Mouse (Mus musculus) frontal cortex, postnatal 25 days (tissue): Measurements from ENCODE around the gene Hexdc.

Experiments used
- DNase-seq, 2 experiments: peaks; one replicate each; pipeline ENCODE4 v3.0.0; 2022; ENCODE audit warnings: low spot score in 2 of 2

The Hexdc gene

GRCm38 (mm10) chr11:121204161-121205006 is at the start of gene Hexdc, which contains the start of gene Ogfod3:
Hexdc (plus strand) TSS chr11:121204433.
Ogfod3 (minus strand) TSS chr11:121204711.
- peak; percentile 70 to 83 for DNase-seq

GRCm38 (mm10) chr11:121156411-121156891 is 47.8 kb upstream of the Hexdc start:
- no peak for DNase-seq

DNA sequence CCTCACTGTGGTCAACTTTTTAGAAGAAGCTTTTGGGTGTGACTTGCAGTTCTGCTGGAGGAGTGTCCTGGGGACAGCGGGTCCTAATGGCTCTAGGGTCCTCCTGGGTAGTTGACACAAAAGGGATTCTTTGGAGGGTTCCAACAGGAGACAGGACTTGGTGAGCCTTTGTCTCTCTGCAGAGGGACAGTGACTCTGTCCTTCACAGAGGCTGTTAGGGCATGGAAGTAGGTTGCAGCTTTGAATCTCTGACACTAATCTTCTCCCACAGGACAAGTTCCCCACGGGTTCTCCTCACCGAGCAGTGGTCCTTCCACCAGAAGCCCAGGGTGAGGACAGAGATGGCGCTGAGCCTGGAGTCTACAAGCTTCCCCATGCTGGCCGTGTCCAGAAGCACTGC is 44.3 kb upstream of the Hexdc start, which contains the start of gene Uts2r:
Gene Uts2r (plus strand): TSS at position 301 of the 400 bp plus-strand sequence.
- no peak for DNase-seq

DNA sequence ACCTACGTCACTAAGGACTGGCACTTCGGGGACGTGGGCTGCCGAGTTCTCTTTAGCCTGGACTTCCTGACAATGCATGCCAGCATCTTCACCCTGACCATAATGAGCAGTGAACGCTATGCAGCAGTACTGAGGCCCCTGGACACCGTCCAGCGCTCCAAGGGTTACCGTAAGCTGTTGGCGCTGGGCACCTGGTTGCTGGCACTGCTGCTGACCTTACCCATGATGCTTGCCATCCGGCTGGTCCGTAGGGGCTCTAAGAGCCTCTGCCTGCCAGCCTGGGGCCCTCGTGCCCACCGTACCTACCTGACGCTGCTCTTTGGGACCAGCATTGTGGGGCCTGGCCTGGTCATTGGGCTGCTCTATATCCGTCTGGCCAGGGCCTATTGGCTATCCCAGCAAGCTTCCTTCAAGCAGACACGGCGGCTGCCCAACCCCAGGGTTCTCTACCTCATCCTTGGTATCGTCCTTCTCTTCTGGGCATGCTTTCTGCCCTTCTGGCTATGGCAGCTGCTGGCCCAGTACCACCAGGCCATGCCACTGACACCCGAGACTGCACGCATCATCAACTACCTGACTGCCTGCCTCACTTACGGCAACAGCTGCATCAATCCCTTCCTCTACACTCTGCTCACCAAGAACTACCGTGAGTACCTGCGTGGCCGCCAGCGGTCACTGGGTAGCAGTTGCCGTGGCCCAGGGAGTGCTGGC is 43.4 kb upstream of the Hexdc start:
- no peak for DNase-seq

DNA sequence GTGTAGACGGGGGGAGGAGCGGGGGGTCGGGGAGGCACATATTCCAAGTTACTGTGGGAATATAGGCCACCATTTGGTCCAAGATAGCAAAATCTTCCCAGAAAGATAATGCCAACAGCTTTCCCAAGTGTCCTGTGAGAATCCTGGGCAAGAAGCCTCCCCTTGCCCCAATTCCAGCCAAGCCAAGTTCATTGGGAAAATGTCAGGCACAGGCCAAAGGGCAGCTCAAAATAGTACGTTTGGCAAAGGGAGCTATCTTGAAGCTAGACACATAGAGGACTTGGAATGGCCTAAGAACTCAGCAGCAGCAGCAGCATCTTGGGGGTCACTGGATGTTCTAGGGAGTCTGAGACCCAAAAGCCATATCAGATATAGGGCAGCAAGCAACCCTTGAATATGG is 40.5 kb upstream of the Hexdc start:
- no peak for DNase-seq

DNA sequence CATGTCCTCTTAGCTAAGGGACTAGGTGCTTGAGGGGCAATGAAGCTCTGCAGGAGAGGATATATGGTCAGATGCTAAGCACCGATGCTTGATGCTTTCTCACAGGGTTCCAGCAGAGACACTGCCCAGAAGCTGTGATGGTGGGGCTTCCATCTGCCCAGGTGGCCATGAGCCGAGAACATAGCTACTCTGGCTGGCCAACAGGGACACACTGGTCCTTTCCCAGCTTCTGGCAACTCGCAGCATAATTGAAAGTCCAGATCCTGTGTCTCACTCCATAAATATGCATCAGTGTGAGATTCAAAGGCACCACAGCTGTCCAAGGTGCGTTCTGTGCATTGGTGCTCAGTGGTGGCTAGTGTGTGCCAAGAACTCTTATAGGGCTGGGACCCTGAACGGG is 31.0 kb upstream of the Hexdc start:
- DNase-seq: no peak

DNA sequence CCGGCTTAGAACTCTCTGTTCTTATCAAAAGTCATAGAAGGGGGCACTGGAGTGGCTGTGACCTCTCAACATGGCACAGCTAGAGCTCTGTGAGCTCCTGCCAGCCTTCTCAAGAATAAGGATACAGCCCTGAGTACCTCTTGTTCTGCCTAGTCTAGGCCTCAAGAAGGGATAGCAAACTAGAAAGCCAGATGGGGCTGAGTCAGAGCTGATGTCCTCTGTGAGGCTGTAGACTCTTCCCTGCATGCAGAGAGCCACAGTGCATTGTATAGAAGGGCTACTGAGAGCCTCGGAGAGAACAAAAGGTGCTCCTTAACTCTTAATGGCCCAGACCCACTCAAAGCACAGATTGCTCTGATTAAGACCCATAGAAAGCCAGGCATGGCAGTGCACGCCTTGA is 30.0 kb upstream of the Hexdc start:
- DNase-seq: no peak

DNA sequence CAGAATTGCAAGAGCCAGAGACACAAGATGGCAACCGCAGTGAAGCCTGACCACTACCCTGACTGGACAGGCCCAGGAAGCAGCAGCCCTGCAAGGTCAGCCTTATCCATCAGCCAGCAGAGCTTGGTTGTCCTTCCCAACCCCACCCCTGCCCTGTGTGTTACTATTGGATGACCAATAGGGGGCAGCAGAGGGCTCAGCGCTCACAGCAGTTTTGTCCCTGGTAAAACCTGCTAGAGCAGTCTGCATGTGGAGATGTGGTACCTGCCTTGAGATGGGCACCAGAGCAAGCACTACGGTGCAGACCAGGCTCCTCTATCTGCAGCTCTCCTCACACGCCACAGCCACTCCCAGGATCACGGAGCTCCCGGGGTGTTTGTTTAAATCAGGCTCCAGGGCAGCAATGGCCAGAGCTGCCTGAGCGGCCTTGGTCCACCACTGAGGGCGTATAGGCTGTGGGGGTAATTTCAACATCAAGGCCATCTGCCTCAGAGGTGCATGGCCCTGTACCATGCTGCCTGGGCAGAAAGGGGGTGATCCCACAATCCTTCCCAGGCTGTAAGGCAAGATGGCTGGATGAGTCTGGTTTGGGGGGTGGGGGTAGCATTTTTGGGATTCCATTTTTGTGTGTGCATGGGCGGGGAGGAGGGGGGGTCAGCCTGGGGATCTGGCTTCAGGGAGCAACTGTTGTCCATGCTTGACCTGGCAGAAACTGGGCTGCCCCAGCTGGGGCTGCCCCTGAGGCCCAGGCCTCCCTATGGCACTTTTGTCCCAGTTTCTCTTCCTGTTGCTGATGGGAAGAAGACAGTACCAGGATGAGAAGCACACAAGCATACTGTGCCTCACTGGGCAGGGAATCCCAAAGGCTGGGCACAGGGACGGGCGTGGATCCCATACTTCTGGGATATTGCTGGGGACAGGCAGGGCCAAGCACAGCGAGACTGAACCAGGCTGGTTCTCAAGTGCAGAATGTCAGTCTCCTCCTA is 27.7 kb upstream of the Hexdc start:
- DNase-seq: no peak

DNA sequence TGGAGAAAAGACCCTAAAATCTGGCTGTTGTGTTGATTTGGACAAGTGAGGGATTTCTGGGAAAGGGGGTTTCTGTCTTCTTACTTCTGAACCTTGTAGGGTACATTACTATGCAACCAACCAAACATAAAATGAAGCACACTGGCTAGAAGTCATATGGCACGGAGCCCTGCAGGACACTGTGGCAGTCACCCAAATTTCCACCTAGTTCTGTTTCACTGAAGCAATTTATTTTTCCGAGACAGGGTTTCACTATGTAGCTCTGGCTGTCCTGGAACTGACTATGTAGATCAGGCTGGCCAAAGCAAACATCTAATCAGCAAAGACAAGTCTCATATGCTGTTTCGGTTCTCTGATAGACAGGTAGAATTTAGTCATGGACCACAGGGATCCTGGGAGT is 14.6 kb upstream of the Hexdc start:
- no peak for DNase-seq

DNA sequence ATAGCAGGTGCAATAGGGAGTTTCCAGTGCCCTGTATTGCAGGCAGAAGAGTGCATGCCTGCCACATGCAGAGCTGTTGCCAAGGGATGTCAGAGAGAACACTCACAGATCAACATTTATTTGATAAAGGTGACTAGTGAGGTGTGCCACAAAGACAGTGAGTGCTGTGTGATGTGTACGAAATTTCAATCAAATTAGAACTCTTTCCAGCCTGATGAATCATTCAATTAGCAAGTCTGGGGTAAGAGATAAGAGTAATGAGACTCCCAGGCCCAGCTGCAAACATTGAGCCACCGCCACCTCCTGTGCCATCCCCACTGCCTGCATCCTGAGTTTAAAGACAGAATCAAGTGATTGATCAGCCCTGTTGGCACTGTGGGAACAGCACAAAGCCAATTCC is 11.5 kb upstream of the Hexdc start:
- no peak for DNase-seq

- no peak for DNase-seq
Observed at GRCm38 (mm10) chr11:121193415-121193814, 10.8 kb upstream of the Hexdc start.

- DNase-seq: no peak
Observed at GRCm38 (mm10) chr11:121198622-121199021, 5.6 kb upstream of the Hexdc start.

GRCm38 (mm10) chr11:121199851-121200250 is 4.4 kb upstream of the Hexdc start:
- no peak for DNase-seq

DNA sequence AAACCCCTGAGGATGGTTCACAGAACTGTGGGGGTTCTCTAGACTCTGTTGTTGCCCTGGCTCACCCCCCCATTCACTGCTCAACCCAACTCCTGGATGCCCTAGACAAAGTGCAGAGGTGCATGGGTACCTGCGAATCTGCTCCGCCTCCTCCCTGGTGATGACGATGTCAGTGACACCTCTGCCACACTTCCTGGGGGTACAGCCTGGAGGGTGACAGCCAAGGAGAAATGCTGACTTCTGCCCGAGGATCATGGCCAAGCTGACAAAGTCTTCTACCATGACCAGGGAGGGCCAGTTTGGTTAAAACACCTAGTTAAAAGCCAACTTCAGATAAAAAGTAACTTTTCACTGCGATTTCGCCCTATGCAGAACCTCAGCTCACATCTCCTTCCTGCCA is 3.5 kb upstream of the Hexdc start:
- no peak for DNase-seq

DNA sequence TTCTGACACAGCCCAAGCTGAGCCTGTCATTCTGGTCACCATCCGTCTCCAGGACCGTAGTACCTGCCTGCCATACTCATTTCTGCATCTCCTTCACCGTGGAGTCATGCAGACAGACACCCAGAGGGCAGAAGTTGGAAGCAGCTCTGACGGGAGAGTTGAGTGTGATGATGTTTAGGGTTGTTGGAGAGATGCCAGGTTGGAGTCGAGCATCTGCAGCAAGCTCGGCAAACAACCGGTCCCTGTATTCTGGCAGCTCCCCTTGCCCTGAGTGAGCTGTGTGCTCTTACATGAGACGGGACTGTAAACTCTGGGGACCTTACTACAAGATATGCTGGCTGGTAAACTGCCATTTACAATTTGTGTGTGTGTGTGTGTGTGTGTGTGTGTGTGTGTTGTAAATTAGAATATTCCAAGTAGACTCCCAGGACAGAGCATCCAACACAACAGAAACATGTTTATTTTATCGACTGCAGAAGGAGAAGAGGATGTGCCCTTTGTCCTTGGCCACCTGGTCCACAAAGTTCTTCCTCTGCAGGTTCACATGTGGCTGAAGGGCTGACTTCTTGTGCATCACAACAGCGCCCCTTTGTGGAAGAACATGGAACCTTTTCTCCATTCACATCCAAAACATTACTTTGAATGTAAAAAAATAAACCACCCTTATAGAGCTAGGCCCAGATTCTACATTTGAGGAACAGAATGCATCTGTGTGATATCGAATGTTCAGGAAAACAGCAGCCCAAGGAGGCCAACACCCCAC is 2.6 kb upstream of the Hexdc start:
- no peak for DNase-seq

DNA sequence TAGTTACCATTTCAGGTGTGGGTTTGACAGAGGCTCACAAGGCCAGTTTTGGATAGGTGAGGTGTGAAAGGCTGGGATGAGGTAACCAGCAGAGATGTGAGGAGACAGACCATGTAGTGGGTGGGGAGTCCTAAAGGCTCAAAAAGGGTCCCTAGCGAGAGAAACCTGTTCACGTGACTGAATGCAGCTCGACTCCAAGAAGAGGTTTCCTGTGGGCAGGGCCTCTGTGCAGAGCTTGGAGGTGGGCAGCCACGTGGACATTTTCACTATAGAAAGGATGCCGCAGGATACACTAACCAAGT is 423 bp upstream of the Hexdc start:
- no peak for DNase-seq

- no peak for DNase-seq
Observed at GRCm38 (mm10) chr11:121216831-121217230, 12.6 kb downstream of the Hexdc start.

DNA sequence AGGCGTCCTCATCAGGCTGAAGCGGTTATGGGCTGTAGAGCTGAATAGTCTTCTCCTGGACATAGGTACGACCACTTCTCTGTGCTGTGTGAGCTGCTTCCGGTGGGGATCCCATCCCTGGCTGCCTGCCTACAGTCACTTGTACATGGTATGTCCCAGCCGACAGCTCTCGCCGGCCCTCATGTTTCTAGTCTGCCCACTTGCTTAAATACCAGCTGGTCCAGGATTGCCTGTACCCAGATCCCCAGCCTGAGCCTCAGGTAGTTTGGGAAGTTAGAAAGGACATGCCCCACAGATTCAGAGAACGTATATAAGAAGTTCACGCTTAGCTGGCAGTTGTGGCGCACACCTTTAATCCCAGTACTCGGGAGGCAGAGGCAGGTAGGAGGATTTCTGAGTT is 15.5 kb downstream of the Hexdc start:
- no peak for DNase-seq

DNA sequence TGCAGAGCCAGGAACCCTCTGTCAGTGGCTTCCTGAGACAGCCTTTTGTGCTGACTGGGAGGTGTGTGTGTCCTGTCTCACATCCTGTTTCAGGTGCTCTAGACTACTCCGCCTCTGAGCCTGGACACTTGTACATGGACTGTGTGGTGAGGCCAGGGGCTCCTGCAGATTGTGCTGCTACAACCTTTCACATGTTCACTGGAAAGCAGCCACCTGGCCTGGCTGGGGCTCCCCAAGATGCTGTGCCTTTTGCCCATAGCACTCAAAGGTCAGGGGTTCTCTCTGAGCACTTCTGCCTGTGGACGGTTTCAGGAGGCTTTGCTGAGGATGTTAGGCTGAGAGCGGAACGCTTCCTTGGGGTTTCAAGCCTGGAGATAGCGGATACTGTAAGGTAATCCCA is 16.5 kb downstream of the Hexdc start:
- DNase-seq: no peak

DNA sequence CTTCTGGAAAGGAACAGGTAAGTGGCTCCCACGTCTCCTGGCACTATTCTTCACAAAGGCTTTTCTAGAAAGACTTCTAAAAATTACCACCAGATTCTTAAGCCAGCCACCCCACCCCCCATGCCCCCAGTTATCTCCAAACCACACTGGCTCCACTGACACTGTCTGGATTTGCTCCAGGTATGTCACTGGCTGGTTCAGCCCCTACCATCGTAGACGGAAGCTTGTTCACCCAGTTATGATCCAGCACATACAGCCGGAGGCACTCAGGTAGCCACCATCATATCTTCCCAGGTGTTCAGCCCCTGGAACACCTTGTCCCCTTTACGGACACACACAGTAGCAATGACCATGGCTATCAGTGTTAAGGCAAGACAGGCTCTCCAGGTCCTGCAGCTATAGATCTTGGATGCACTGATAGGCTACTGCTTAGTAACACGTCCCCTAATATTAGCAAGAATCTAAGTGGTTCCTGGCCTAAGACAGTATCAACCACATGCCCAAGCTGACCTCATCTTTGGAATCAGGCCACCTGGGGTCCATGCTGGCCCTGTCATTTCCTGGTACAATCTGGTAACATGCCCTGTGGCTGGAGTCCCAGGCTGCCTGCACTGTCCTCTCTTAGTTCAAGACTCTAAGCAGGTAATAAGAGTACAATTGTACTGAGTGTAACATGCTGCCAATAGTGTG is 17.2 kb downstream of the Hexdc start:
- no peak for DNase-seq
